Mouse (Mus musculus) stomach, embryonic 15.5 days (tissue): ENCODE data around the gene Kctd2. TPM values are rescaled to one million over a fixed set of nuclear protein-coding genes. Genes with fewer than 3 reads are reported as not detected.
A peak's percentile ranks its signal among the peaks of the same experiment; 100 is the strongest.

Experiments used
- ATAC-seq: fragments of 200-750 bp; cut with Nextera tagmentation; 2 replicates; pipeline ENCODE4 v1.8.0; 2017; ENCODE audit warnings: low read depth, moderate number of reproducible peaks, moderate TSS enrichment; ENCODE audit not compliant: insufficient read depth, low FRiP score
- H3K27ac ChIP-seq: fragments of 300-500 bp; sonication (generic); 2 replicates; pipeline ENCODE4 v1.5.1; 2015; ENCODE audit warnings: mild to moderate bottlenecking, inconsistent platforms
- H3K27me3 ChIP-seq: fragments of 300-500 bp; sonication (generic); replicated peaks from 2 replicates; pipeline ENCODE4 v1.6.1; 2015; ENCODE audit warnings: inconsistent platforms
- H3K36me3 ChIP-seq: fragments of 300-500 bp; sonication (generic); 2 replicates; pipeline ENCODE4 v1.6.1; 2015; ENCODE audit warnings: inconsistent platforms
- H3K4me1 ChIP-seq: fragments of 300-500 bp; sonication (generic); 2 replicates; pipeline ENCODE4 v1.6.1; 2015; ENCODE audit warnings: inconsistent platforms
- H3K4me2 ChIP-seq: fragments of 300-500 bp; sonication (generic); 2 replicates; pipeline ENCODE4 v1.6.1; 2015; ENCODE audit warnings: mild to moderate bottlenecking, inconsistent platforms
- H3K4me3 ChIP-seq: fragments of 300-500 bp; sonication (generic); replicated peaks from 2 replicates; pipeline ENCODE4 v1.5.1; 2015; ENCODE audit warnings: inconsistent platforms
- H3K9ac ChIP-seq: fragments of 300-500 bp; sonication (generic); 2 replicates; pipeline ENCODE4 v1.6.1; 2015; ENCODE audit warnings: inconsistent platforms
- H3K9me3 ChIP-seq: fragments of 300-500 bp; sonication (generic); 2 replicates; pipeline ENCODE4 v1.6.1; 2016; ENCODE audit warnings: inconsistent platforms
- WGBS: fragments of 180-500 bp; shearing (Covaris S2); methylation state at CpG from one replicate; pipeline ENCODE4 v1.1.7; 2015; 5-methylcytosine and 5-hydroxymethylcytosine counted together
- polyA plus RNA-seq: library from polyadenylated mRNA; unstranded; fragments of >200 nt; fragmentation: Nextera tagmentation; extraction: Ambion mirVana; gene quantifications from 2 replicates; pipeline ENCODE4 v1.2.1, GENCODE M21; 2015

Kctd2 gene
- polyA plus RNA-seq, 1 experiment from 2014 or later: 15.6 TPM

GRCm38 (mm10) chr11:115427482-115428331, 7.8 kb downstream of the Kctd2 start:
- no peaks in the 10 kb centered on the region for H3K27me3 ChIP-seq
- WGBS: 41% methylated on average over 20 of the region's 20 CpGs
- H3K4me1 ChIP-seq: peaks cover 5% of the 10 kb centered on the region; the same call in 1 of the 2 replicates
- no peak overlapping the region for H3K4me2 ChIP-seq
- no peak overlapping the region for H3K4me3 ChIP-seq
- 0 out of 2 replicates have a peak overlapping the region, but pooled peaks have one; percentile 11 for H3K9ac ChIP-seq
- H3K9me3 ChIP-seq: no peaks in the 10 kb centered on the region
- peaks cover 45% of the 10 kb centered on the region for H3K36me3 ChIP-seq
- peak; percentile 40; the same call in 1 of the 2 replicates for ATAC-seq
- H3K27ac ChIP-seq: peak overlapping the region; percentile 33; the same call in 1 of the 2 replicates

DNA sequence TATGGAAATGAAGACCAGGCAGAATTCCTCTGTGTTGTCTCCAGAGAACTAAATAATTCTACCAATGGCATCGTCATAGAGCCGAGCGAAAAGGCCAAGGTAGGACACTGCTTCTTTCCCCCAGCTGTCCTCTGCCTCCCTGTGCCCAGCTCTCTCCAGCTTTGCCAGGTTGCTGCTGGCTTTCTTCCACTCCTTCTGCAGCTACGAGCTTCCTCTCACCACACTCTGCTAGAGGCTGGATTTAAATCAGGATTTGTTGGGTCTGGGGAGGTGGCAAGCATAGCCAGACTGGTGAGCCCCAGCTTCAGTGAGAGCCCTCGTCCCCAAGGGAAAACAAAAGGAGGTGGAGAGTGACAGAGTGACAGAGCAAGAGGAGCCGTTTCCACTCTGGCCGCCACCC, 9.4 kb downstream of the Kctd2 start:
- Histone ChIP-seq H3K27ac (no peak overlapping the region), H3K4me3 (no peak overlapping the region), H3K9ac (no peak overlapping the region), H3K9me3 (no peaks in the 10 kb centered on the region), H3K4me1 (peaks cover 5% of the 10 kb centered on the region; the same call in 1 of the 2 replicates), H3K36me3 (peaks cover 45% of the 10 kb centered on the region), H3K4me2 (no peak overlapping the region), H3K27me3 (no peaks in the 10 kb centered on the region)
- ATAC-seq: no peak
- 85% methylated on average over 7 of the region's 7 CpGs for WGBS

- ATAC-seq: no peak
- H3K27me3 ChIP-seq: no peaks in the 10 kb centered on the region
- H3K36me3 ChIP-seq: peaks cover 38% of the 10 kb centered on the region
These were observed 10.6 kb downstream of the Kctd2 start for GRCm38 (mm10) chr11:115430561-115430960.

GRCm38 (mm10) chr11:115432814-115433213, 12.9 kb downstream of the Kctd2 start:
- Histone ChIP-seq H3K4me2 (no peak overlapping the region), H3K36me3 (peaks cover 31% of the 10 kb centered on the region), H3K4me3 (no peak overlapping the region), H3K9me3 (no peaks in the 10 kb centered on the region), H3K27ac (no peak overlapping the region), H3K9ac (no peak overlapping the region), H3K27me3 (no peaks in the 10 kb centered on the region), H3K4me1 (peaks cover 15% of the 10 kb centered on the region)
- no peak for ATAC-seq
- 54% methylated on average over 4 of the region's 4 CpGs for WGBS

More at GRCm38 (mm10) chr11:115430561-115430960, 10.6 kb downstream of the Kctd2 start:
- H3K27ac ChIP-seq: no peak overlapping the region
- 90% methylated on average over 6 of the region's 6 CpGs for WGBS
- no peak overlapping the region for H3K4me2 ChIP-seq
- no peaks in the 10 kb centered on the region for H3K9me3 ChIP-seq
- H3K4me1 ChIP-seq: peaks cover 7% of the 10 kb centered on the region
- H3K9ac ChIP-seq: no peak overlapping the region
- no peak overlapping the region for H3K4me3 ChIP-seq

- H3K4me2 ChIP-seq: no peak overlapping the region
- no peak overlapping the region for H3K27ac ChIP-seq
- H3K4me1 ChIP-seq: peaks cover 12% of the 10 kb centered on the region
- ATAC-seq: no peak
- 75% methylated on average over 6 of the region's 6 CpGs for WGBS
- no peak overlapping the region for H3K4me3 ChIP-seq
- no peak overlapping the region for H3K9ac ChIP-seq
- peaks cover 31% of the 10 kb centered on the region for H3K36me3 ChIP-seq
- H3K9me3 ChIP-seq: no peaks in the 10 kb centered on the region
- no peaks in the 10 kb centered on the region for H3K27me3 ChIP-seq
These were observed 13.4 kb downstream of the Kctd2 start for GRCm38 (mm10) chr11:115433342-115433741.

- no peak overlapping the region for H3K27ac ChIP-seq
- peak overlapping the region; percentile 58 for H3K4me2 ChIP-seq
- H3K36me3 ChIP-seq: peaks cover 10% of the 10 kb centered on the region; the same call in 1 of the 2 replicates
- no peaks in the 10 kb centered on the region for H3K9me3 ChIP-seq
- H3K4me1 ChIP-seq: peaks cover 12% of the 10 kb centered on the region
- no peak overlapping the region; the same call in 1 of the 2 replicates for H3K9ac ChIP-seq
- H3K4me3 ChIP-seq: peak overlapping the region; percentile 29
- ATAC-seq: peak; percentile 29; the same call in 1 of the 2 replicates
- WGBS: 6% methylated on average over 31 of the region's 31 CpGs
- no peaks in the 10 kb centered on the region for H3K27me3 ChIP-seq
These were observed 15.8 kb downstream of the Kctd2 start for GRCm38 (mm10) chr11:115435596-115436337.

DNA sequence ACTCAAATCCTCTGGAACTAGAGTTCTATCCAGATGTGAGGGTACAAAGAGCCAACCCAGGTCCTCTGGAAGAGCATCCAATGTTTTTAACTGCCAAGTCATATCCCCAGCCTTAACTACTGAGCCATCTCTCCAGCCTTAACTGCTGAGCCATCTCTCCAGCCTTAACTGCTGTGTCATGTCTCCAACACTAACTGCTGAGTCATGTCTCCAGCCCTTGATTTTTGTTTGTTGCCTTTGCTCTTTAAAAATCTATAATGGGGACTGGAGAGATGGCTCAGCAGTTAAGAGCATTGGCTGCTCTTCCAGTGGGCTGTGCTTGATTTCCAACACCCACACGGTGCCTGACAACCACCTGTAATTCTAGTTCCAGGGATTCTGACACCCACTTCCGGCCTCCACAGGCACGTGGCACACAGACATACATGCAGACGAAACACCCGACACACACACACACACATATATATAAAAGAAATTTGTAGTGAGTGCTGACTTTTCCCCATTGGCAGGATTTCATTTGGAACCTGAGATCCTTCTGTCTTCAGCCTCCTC, 17.7 kb downstream of the Kctd2 start:
- Histone ChIP-seq H3K9ac (no peak overlapping the region), H3K36me3 (no peaks in the 10 kb centered on the region), H3K4me3 (no peak overlapping the region), H3K27me3 (no peaks in the 10 kb centered on the region), H3K4me1 (peaks cover 12% of the 10 kb centered on the region), H3K4me2 (no peak overlapping the region), H3K27ac (no peak overlapping the region), H3K9me3 (no peaks in the 10 kb centered on the region)
- ATAC-seq: no peak
- WGBS: 65% methylated on average over 5 of the region's 5 CpGs

- H3K9ac ChIP-seq: no peak overlapping the region
- H3K4me1 ChIP-seq: peaks cover 12% of the 10 kb centered on the region
- H3K36me3 ChIP-seq: no peaks in the 10 kb centered on the region
- H3K9me3 ChIP-seq: no peaks in the 10 kb centered on the region
- no peaks in the 10 kb centered on the region for H3K27me3 ChIP-seq
- no peak overlapping the region for H3K4me3 ChIP-seq
- no peak for ATAC-seq
- no peak overlapping the region for H3K27ac ChIP-seq
- H3K4me2 ChIP-seq: no peak overlapping the region
- WGBS: 81% methylated on average over 3 of the region's 3 CpGs
These were observed 19.4 kb downstream of the Kctd2 start for GRCm38 (mm10) chr11:115439326-115439725.

GRCm38 (mm10) chr11:115439906-115440595, 20.1 kb downstream of the Kctd2 start, which contains the start of gene Trim80:
TSS of gene Trim80 (plus strand) at chr11:115440545.
- Histone ChIP-seq H3K4me1 (peaks cover 12% of the 10 kb centered on the region), H3K4me2 (no peak within 1 kb of the TSS), H3K36me3 (no peaks in the 10 kb centered on the region), H3K27me3 (0 out of 2 replicates have a peak, but pooled peaks cover 1% of the 10 kb centered on the region), H3K9ac (no peak within 1 kb of the TSS), H3K4me3 (no peak within 1 kb of the TSS), H3K27ac (no peak within 1 kb of the TSS), H3K9me3 (no peaks in the 10 kb centered on the region)
- 92% methylated on average over 9 of the region's 9 CpGs for WGBS
- no peak for ATAC-seq

GRCm38 (mm10) chr11:115441417-115441816, 21.5 kb downstream of the Kctd2 start:
- 37% methylated on average over 15 of the region's 15 CpGs for WGBS

GRCm38 (mm10) chr11:115446906-115447305, 27.0 kb downstream of the Kctd2 start:
- Histone ChIP-seq H3K9ac (no peak overlapping the region), H3K4me3 (no peak overlapping the region), H3K4me2 (no peak overlapping the region), H3K36me3 (no peaks in the 10 kb centered on the region), H3K27ac (no peak overlapping the region), H3K9me3 (no peaks in the 10 kb centered on the region), H3K4me1 (peaks cover 8% of the 10 kb centered on the region), H3K27me3 (0 out of 2 replicates have a peak, but pooled peaks cover 3% of the 10 kb centered on the region)
- WGBS: 40% methylated on average over 3 of the region's 3 CpGs
- ATAC-seq: no peak

More at GRCm38 (mm10) chr11:115441417-115441816, 21.5 kb downstream of the Kctd2 start:
- no peaks in the 10 kb centered on the region for H3K36me3 ChIP-seq
- no peak overlapping the region for H3K9ac ChIP-seq
- no peak overlapping the region for H3K4me2 ChIP-seq
- H3K27ac ChIP-seq: no peak overlapping the region
- peaks cover under 1% of the 10 kb centered on the region; the same call in 1 of the 2 replicates for H3K4me1 ChIP-seq
- H3K9me3 ChIP-seq: no peaks in the 10 kb centered on the region
- ATAC-seq: no peak
- H3K27me3 ChIP-seq: 0 out of 2 replicates have a peak, but pooled peaks cover 3% of the 10 kb centered on the region
- H3K4me3 ChIP-seq: no peak overlapping the region
